Mouse (Mus musculus) CH12F3 (cell line): ENCODE results near the gene Txn2.

ENCODE experiments used
- in situ Hi-C: fragments of 300-500 bp; cut with MboI; formaldehyde crosslinking; loops from 2 replicates; pipeline ENCODE4 v1.14.3; 2020; ENCODE audit warnings: low sequenced_read_pairs

Txn2 gene

DNA sequence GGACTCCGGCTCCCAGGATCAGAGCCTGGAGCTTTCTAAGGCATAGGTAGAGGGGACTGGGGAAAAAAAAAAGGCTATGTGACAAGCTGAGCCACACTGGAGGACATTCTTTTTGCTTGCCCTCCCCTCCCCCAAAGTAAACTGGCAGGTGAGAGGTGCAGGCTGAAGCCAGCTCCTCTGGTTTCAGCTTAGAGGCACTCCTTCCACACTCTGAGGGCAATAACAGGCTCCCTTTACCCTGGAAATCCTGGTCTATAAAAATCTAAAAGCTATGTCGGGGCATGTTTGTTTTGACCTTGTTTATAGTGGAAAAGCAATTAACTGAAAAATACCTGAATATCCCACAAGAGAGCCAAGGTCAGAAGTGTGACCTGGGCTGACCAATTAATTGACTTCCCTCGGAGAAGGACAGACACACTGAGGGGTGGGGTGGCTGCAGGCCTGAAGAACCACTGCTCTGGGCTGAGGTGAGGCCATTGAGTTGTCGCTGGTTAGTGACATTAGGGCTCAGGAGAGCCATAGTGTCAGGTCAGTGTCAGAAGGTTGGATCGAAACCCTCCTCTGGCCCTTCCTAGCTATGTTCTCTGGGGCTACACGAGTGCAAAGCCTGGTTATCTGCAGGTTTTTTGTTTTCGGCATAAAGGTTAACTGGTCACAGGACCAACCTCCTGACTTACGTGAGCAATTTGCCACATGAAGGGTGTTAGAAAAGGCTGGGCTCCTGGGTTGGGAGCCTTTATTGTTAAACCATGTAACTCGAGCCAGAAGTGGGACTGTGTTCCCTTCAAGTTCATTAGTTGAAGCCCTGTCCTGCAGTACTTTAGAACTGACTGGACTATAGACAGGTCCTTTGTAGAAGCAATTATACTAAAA is 20.9 kb downstream of the Txn2 start:
- in situ Hi-C loops, result loop anchor here (5.0 kb wide), 1 partner anchor 136 kb away; no protein-coding TSS in a partner anchor

GRCm38 (mm10) chr15:77906545-77906944 is 22.3 kb downstream of the Txn2 start:
- in situ Hi-C loops, result loop anchor here (5.0 kb wide), 1 partner anchor 134 kb away; no protein-coding TSS in a partner anchor

DNA sequence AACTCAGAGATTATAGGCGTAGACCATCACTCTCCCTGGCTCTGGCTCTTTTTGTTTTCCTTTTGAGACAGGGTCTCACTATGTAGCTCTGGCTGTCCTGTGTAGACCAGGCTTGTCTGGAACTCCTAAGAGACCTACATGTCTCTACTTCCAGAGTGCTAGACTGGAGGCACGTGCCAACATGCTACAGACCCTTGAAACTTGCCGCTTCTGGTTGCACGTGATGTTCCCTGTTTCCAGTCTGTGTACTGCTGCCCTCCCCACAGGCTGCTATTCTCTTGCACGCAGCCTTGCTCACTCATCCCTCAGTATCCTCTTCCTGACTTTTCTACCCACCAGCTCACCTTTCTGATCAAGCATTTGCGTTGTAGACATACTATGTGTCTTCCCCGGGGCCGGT is 22.7 kb downstream of the Txn2 start:
- in situ Hi-C loops, result loop anchor here (5.0 kb wide), 1 partner anchor 134 kb away; no protein-coding TSS in a partner anchor

DNA sequence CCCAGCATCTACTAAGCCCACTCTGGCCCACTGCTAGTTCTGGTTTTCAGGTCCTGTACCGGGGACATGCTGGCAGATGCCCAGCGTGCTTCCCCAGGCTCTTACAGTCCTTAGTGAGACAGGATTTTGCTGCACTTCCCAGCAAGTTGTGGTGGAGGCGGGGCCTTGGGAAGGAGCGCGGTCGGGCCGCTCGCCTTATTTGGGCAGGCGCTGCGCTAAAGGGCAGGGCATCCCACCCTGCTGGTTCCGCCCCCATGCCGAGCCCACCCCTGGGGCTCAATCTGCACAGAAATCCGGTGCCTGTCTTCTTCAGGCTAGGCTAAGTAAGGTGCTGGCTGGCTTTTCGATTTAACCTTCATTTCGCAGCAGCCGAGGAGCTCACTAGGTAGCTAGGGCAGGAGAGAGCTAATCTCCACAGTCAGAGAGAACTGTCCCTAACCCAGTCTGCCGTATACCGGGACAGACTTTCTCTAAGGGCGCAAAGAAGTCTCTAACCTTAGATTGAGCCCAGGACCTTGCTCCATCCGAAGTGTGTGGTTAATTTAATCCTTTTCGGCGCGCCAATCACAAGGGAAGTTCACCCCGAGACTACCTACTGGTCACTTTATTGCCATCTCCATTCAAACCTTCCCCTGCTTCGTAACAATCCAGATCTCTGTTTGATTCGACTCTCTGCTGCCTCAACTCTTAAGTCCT is 23.4 kb downstream of the Txn2 start:
- in situ Hi-C loops, result loop anchor here (5.0 kb wide), 1 partner anchor 133 kb away; no protein-coding TSS in a partner anchor

DNA sequence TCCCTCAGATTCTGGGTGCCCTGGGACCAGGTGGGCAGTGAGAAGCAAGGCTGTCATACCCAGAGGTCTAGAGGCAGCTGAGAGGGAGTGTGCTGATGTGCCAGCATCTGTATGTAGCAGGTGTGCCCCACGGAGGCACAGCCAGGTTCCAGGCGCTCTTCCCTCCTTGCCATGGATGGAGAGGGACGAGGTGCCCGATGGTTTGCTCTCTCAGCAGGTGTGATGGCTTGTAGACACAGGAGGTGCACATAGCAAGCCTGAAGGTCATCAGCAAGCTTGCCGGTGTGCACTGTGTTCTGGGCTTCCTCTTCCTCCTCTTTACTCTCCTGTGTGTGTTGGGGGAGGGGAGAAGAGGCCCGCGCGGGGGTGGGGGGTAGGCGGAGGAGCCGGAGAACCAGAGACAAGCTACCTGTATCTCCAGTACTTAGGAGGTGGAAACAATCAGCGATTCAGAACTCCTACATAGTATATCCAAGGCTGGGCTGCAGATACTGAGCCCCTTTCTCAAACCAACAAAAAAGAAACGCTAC is 24.4 kb downstream of the Txn2 start:
- in situ Hi-C loops, result no loop called here

GRCm38 (mm10) chr15:77903176-77903575 is 25.6 kb downstream of the Txn2 start:
- in situ Hi-C loops, result no loop called here

DNA sequence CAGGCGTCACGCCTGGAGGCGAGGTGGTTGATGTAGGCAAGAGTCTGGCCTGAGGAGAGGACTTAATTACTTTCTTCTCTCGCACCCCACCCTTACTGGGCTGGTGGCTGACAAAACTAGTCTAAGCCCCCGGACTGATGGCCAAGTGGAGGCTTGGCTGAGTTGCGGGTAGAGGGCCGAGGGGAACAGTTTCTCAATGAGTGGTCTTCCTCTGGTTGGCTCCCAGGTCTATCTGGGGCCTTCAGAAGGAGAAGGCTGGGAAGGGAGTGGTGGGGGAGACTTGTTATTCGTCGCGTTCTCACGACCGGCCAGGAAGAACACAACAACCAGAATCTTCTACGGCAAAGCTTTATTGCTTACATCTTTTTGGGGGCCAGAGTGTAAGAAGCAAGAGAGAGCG is 33.9 kb downstream of the Txn2 start:
- in situ Hi-C loops, result no loop called here

DNA sequence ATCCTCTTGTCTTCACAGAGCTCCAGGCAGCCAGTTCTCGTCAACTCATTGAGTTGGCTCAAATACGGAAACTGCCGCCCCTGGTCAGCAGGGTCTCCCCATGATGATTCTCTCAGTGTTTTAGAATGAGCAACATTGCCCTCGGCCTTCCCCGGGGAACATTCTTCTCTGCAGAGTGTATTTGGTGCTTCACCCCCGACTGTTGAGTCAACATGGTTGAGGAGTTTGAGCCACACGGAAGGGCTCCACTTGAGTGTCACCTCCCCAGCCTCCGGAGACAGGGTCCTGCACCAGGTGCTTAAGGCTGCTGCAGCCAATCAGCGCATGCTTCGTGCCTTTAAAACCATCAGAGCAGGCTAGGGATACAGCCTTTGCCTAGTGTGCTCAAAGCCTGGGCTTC is 35.5 kb downstream of the Txn2 start:
- in situ Hi-C loops, result no loop called here

DNA sequence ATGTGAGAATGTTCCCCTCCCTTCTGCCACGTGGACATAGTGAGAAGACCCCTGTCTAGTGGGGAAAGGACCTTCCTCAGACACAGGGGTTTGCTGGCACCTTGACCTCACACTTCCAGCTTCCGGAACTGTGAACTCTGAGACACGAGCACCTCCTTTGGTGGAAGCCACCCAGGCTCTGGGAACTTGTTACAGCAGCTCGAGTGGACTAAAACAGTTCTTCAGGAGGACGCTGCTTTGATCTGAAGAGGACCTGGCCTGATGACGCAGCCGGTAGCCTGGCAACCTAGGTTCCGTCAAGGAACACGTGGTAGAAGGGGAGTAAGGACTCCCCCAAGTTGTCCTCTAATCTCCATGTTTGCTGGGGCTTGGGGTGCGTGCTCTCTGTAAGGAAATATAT is 36.4 kb downstream of the Txn2 start:
- in situ Hi-C loops, result no loop called here

GRCm38 (mm10) chr15:77891766-77892165 is 37.0 kb downstream of the Txn2 start:
- in situ Hi-C loops, result no loop called here

- in situ Hi-C loops, result no loop called here
Measured at GRCm38 (mm10) chr15:77889761-77890422, 38.9 kb downstream of the Txn2 start.

DNA sequence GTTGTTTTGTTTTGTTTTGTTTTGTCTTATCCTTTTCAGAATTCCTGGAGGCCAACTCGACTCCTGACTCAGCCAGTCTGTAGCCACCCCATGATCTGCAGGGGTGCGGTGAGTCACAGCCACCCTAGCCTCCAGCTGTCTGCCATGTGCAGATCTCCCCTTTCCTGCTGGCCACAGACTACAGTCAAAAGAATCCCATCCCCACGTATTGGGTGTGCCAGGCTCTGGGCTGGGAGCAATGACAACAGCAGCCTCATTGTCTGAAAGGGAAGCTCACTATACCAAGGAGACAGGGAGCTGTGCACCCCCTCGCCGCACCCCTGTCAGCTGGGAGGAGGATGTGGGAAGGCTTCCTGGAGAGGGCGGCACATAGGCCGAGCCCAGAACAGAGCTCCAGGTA is 40.5 kb downstream of the Txn2 start:
- in situ Hi-C loops, result no loop called here

- in situ Hi-C loops, result no loop called here
Measured at GRCm38 (mm10) chr15:77887093-77887488, 41.7 kb downstream of the Txn2 start.

GRCm38 (mm10) chr15:77886369-77887092 is 42.3 kb downstream of the Txn2 start:
- in situ Hi-C loops, result no loop called here

- in situ Hi-C loops, result no loop called here
Measured at GRCm38 (mm10) chr15:77885945-77886344, 42.9 kb downstream of the Txn2 start.

DNA sequence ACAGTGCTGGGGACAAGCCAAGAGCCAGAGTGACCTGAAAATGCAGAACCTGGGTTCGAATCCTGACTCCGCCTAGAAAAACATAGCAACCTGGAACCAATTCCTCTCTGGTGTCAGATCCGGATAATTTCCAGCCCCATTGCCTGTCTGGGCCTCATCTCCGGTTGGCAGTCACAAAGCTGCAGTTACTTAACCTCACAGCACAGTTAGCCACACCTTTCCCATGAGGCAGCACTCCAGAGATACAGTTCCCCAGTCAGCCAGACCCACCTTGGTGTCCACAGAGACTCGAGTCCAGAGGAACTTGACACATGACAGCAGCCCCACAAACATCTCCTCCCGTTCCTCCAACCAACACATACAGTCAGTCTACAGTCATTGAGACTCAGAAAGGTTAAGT is 43.6 kb downstream of the Txn2 start:
- in situ Hi-C loops, result no loop called here

GRCm38 (mm10) chr15:77883697-77884010 is 45.2 kb downstream of the Txn2 start:
- in situ Hi-C loops, result no loop called here

DNA sequence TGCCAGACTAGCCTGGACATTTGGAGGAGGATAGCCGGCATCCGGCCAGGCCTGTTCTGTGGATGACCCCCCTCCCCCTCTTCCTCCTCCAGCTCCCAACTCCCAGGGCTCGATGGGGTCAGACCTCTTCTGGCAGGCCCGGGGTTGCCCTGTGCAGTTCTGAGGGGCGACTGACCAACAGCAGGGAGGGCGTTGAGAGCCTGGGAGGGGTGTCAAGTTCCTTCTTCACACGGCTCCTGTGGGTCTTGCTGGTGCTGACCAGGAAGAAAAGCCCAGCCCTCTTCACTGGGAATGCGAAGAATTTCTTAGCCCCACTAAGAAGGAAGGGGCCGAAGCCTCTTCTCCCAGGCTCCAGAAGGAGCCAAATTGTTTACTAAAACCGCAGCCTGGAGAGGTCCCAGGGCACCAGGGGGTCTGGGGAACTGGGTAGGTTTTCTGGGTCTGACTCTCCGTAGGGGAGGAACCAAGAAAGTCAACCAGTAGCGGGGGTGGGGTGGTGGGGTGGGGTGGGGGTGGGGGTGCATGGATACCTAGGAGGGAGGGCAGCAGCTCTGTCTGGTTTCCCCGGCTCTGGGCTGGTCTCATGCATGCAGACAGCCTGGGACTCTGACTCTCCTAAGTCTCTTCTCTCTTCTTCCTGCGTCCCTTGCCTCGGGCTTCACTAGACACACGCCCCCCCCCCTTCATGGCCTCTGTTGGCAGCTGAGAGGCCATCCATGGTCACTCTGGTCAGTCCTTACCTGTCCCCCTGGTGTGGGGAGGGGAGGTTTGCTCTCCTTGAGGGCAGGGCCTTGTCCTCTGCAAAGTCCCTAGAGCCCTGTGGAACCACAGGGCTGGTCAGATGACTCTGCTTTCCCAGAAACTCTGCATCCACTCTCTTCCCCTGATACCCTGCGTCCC is 45.8 kb downstream of the Txn2 start:
- in situ Hi-C loops, result no loop called here

DNA sequence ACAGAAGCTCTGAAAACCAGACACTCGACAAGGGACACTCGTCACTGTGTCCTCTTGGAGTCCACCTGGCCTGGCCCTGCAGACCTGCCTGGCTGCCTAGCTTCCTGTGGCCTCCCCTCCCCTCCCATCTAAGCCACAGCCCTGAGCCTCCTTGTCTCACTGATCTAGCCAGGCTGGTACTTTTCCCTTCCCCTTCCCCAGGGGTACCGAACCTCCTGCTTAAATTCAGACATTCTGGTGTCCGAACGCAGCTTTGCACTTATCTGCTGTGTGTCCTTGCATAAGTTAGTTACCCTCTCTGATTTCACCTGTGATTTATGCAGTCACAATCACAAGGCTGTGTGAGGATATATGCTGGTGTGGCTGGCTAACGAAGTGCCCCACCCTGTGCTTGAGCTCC is 46.5 kb downstream of the Txn2 start:
- in situ Hi-C loops, result no loop called here

DNA sequence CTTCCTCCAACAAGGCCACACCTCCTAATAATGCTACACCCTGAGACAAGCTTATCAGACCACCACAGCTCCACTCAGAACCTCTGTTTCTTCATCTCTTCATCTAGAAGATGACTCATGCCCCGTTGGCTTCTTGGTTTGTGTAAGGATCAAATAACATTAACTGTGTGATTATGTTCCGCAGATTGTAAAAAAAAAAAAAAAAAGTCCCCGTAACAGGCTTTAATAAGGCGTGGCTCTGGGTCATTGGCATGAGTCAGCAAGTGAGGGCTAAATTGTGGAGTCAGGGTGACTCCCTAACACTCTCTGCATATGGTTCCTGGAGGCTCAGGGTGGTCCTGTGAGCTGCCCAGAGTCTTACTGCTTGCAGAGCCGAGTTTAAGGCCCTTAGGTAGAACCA is 47.1 kb downstream of the Txn2 start:
- in situ Hi-C loops, result no loop called here
